Mouse (Mus musculus): ENCODE measurements around the gene Lgals2.

- TF ChIP-seq CTCF (IDR thresholded peaks at IDR 0.05; ENCODE audit: low read depth, low read length) = no peak
- TF ChIP-seq GATA1 (IDR thresholded peaks at IDR 0.05; ENCODE audit: borderline replicate concordance, low read length) = no peak
- no peak for TF ChIP-seq GATA2 (IDR thresholded peaks at IDR 0.05; ENCODE audit: borderline replicate concordance, low read depth, low read length)
- no peak for TF ChIP-seq POLR2AphosphoS5 (IDR thresholded peaks at IDR 0.05; ENCODE audit: insufficient replicate concordance, low read depth, low read length)
These were observed 5.8 kb downstream of the Lgals2 start for GRCm38 (mm10) chr15:78849485-78849884.

Measured in G1E (cell line).